Mouse (Mus musculus): ENCODE results near the gene 2700049A03Rik. TPM values are rescaled to one million over a fixed set of nuclear protein-coding genes. Genes with fewer than 3 reads are reported as not detected.

2700049A03Rik gene
- total and polyA plus RNA-seq, 3 experiments: 7.7 to 10.0 (median 9.4) TPM

GRCm38 (mm10) chr12:71113074-71113473 lies 23.6 kb upstream of the 2700049A03Rik start (continued):
- TF ChIP-seq MXI1 (IDR thresholded peaks at IDR 0.05; ENCODE audit: low read depth, low read length) (no peak), MEF2A (IDR thresholded peaks at IDR 0.05; ENCODE audit: borderline replicate concordance, low read depth, low read length) (no peak), ZNF384 (IDR thresholded peaks at IDR 0.05; ENCODE audit: low read depth, low read length) (no peak)

- Histone ChIP-seq H3K4me2 (ENCODE audit: insufficient read depth, low read depth, poor library complexity, severe bottlenecking) (peak overlapping the region; percentile 52), H3K79me2 (replicated peaks; ENCODE audit: control insufficient read depth, extremely low read depth, insufficient read depth, poor library complexity, severe bottlenecking) (no peaks in the 10 kb centered on the region), H3K27ac (ENCODE audit: insufficient read depth, low read depth) (no peak overlapping the region), H3K36me3 (replicated peaks in 1 of 2; ENCODE audit: control insufficient read depth in 1 of 2, insufficient read depth in 1 of 2, low read length in 1 of 2) (no peaks in the 10 kb centered on the region), H3K27me3 (replicated peaks) (no peaks in the 10 kb centered on the region), H3K4me1 (ENCODE audit: control insufficient read depth in 1 of 2, insufficient read depth in 2 of 2) (peaks cover 6 to 13% of the 10 kb centered on the region in 2 experiments), H3K4me3 (replicated peaks in 1 of 3; ENCODE audit: low read depth in 2 of 3, low read length in 2 of 3, poor library complexity in 1 of 3) (peak overlapping the region in 1 of 3 experiments; percentile 32), H3K9me3 (replicated peaks; ENCODE audit: low read length) (no peaks in the 10 kb centered on the region), H3K9ac (ENCODE audit: insufficient read depth, low read depth) (no peak overlapping the region)
- TF ChIP-seq ELF1 (IDR thresholded peaks at IDR 0.05; ENCODE audit: low read depth, low read length) (peak; percentile 68), NRF1 (IDR thresholded peaks at IDR 0.05; ENCODE audit: low read depth, low read length) (0 out of 2 replicates have a peak, but pooled peaks have one; percentile 19), USF2 (conservative IDR thresholded peaks at IDR 0.05; ENCODE audit: low read depth, low read length) (no peak), POLR2AphosphoS2 (IDR thresholded peaks at IDR 0.05; ENCODE audit: low read depth, low read length) (no peak), POLR2A (IDR thresholded peaks at IDR 0.05; ENCODE audit: low read depth, low read length) (0 out of 2 replicates have a peak, but pooled peaks have one; percentile 39), MAX (IDR thresholded peaks at IDR 0.05; ENCODE audit: low read length) (0 out of 2 replicates have a peak, but pooled peaks have one; percentile 14), MYC (IDR thresholded peaks at IDR 0.05; ENCODE audit: low read depth, low read length) (peak; percentile 65; the same call in 1 of the 2 replicates), MXI1 (IDR thresholded peaks at IDR 0.05; ENCODE audit: low read depth, low read length) (peak; percentile 87), TBP (conservative IDR thresholded peaks at IDR 0.05; ENCODE audit: low read depth, low read length) (no peak), ETS1 (conservative IDR thresholded peaks at IDR 0.05; ENCODE audit: low read depth, low read length) (no peak), MAZ (IDR thresholded peaks at IDR 0.05; ENCODE audit: low read depth, low read length) (peak; percentile 34; the same call in 1 of the 2 replicates), CTCF (conservative IDR thresholded peaks at IDR 0.05 in 1 of 2, IDR thresholded peaks at IDR 0.05 in 1 of 2; ENCODE audit: low read depth in 2 of 2, low read length in 2 of 2) (no peak)
- in situ Hi-C loops (cut with MboI; ENCODE audit: low pct_ligation_motif_present, low pct_unique_long_range_greater_than_20kb, low sequenced_read_pairs): no loop called here
- dilution Hi-C loops (cut with MboI; ENCODE audit: extremely low pct_ligation_motif_present, extremely low pct_unique_long_range_greater_than_20kb, low sequenced_read_pairs): no loop called here
- DNase-seq (ENCODE audit: extremely low read depth): peak; percentile 95
Observed at GRCm38 (mm10) chr12:71113675-71114288, 22.9 kb upstream of the 2700049A03Rik start.

GRCm38 (mm10) chr12:71116411-71116810 lies 20.2 kb upstream of the 2700049A03Rik start:
- in situ Hi-C loops (cut with MboI; ENCODE audit: low pct_ligation_motif_present, low pct_unique_long_range_greater_than_20kb, low sequenced_read_pairs): no loop called here
- Histone ChIP-seq H3K36me3 (replicated peaks in 1 of 2; ENCODE audit: control insufficient read depth in 1 of 2, insufficient read depth in 1 of 2, low read length in 1 of 2) (peaks cover 0 to 10% of the 10 kb centered on the region in 2 experiments), H3K9ac (ENCODE audit: insufficient read depth, low read depth) (no peak overlapping the region), H3K79me2 (replicated peaks; ENCODE audit: control insufficient read depth, extremely low read depth, insufficient read depth, poor library complexity, severe bottlenecking) (no peaks in the 10 kb centered on the region), H3K27me3 (replicated peaks) (no peaks in the 10 kb centered on the region), H3K4me2 (ENCODE audit: insufficient read depth, low read depth, poor library complexity, severe bottlenecking) (no peak overlapping the region), H3K4me3 (replicated peaks in 1 of 3; ENCODE audit: low read depth in 2 of 3, low read length in 2 of 3, poor library complexity in 1 of 3) (no peak overlapping the region), H3K4me1 (ENCODE audit: control insufficient read depth in 1 of 2, insufficient read depth in 2 of 2) (peaks cover 6 to 13% of the 10 kb centered on the region in 2 experiments), H3K27ac (ENCODE audit: insufficient read depth, low read depth) (no peak overlapping the region), H3K9me3 (replicated peaks; ENCODE audit: low read length) (no peaks in the 10 kb centered on the region)
- TF ChIP-seq ZMIZ1 (IDR thresholded peaks at IDR 0.05; ENCODE audit: low read depth, low read length): no peak
- no peak for TF ChIP-seq JUND (conservative IDR thresholded peaks at IDR 0.05; ENCODE audit: low read depth, low read length)
- TF ChIP-seq NELFE (IDR thresholded peaks at IDR 0.05; ENCODE audit: low read depth, low read length): no peak
- TF ChIP-seq USF1 (IDR thresholded peaks at IDR 0.05; ENCODE audit: low read depth, low read length): no peak
- no peak for TF ChIP-seq RAD21 (IDR thresholded peaks at IDR 0.05; ENCODE audit: low read depth, low read length)
- no peak for TF ChIP-seq HCFC1 (IDR thresholded peaks at IDR 0.05; ENCODE audit: low read depth, low read length)
- no peak for TF ChIP-seq TCF12 (IDR thresholded peaks at IDR 0.05; ENCODE audit: low read depth, low read length)
- no peak for TF ChIP-seq BHLHE40 (IDR thresholded peaks at IDR 0.05; ENCODE audit: low read depth, low read length)
- no peak for TF ChIP-seq MAX (IDR thresholded peaks at IDR 0.05; ENCODE audit: low read length)
- TF ChIP-seq ETS1 (conservative IDR thresholded peaks at IDR 0.05; ENCODE audit: low read depth, low read length): no peak
- TF ChIP-seq ZC3H11A (IDR thresholded peaks at IDR 0.05; ENCODE audit: low read depth, low read length): no peak
- TF ChIP-seq KAT2A (IDR thresholded peaks at IDR 0.05; ENCODE audit: insufficient replicate concordance, low read length): no peak
- TF ChIP-seq NRF1 (IDR thresholded peaks at IDR 0.05; ENCODE audit: low read depth, low read length): no peak
- TF ChIP-seq MAZ (IDR thresholded peaks at IDR 0.05; ENCODE audit: low read depth, low read length): no peak
- TF ChIP-seq E2F4 (IDR thresholded peaks at IDR 0.05; ENCODE audit: insufficient replicate concordance, low read depth, low read length): no peak
- TF ChIP-seq SIN3A (IDR thresholded peaks at IDR 0.05; ENCODE audit: low read length): no peak
- TF ChIP-seq UBTF (IDR thresholded peaks at IDR 0.05; ENCODE audit: low read depth, low read length): no peak
- TF ChIP-seq MXI1 (IDR thresholded peaks at IDR 0.05; ENCODE audit: low read depth, low read length): no peak
- no peak for TF ChIP-seq TBP (conservative IDR thresholded peaks at IDR 0.05; ENCODE audit: low read depth, low read length)
- no peak for TF ChIP-seq MAFK (IDR thresholded peaks at IDR 0.05; ENCODE audit: insufficient replicate concordance, low read length)
- dilution Hi-C loops (cut with MboI; ENCODE audit: extremely low pct_ligation_motif_present, extremely low pct_unique_long_range_greater_than_20kb, low sequenced_read_pairs): no loop called here
- DNase-seq (ENCODE audit: extremely low read depth): no peak
